Mouse (Mus musculus) cortical plate, adult 2 months (tissue): Measurements from ENCODE around the gene Sbk3. TPM values are rescaled to one million over a fixed set of nuclear protein-coding genes. Genes with fewer than 3 reads are reported as not detected.
A peak's percentile ranks its signal among the peaks of the same experiment; 100 is the strongest.

Source experiments
- H3K27ac ChIP-seq: fragments of 200-500 bp; 2 replicates; pipeline ENCODE4 v1.5.1; 2012; ENCODE audit warnings: low read length, control low read depth, inconsistent platforms; ENCODE audit not compliant: insufficient read depth
- H3K4me1 ChIP-seq: fragments of 200-500 bp; 2 replicates; pipeline ENCODE4 v1.6.1; 2011; ENCODE audit warnings: low read length; ENCODE audit not compliant: control insufficient read depth, insufficient read depth
- H3K4me3 ChIP-seq: fragments of 200-500 bp; 2 replicates; pipeline ENCODE4 v1.5.1; 2011; ENCODE audit warnings: mild to moderate bottlenecking, low read length, control low read depth; ENCODE audit not compliant: insufficient read depth
- CTCF ChIP-seq: fragments of 200-500 bp; IDR thresholded peaks from 2 replicates; pipeline ENCODE4 v1.5.1; 2011; ENCODE audit warnings: mild to moderate bottlenecking, control low read depth, low read length; ENCODE audit not compliant: insufficient read depth; ENCODE audit errors: extremely low read depth
- POLR2A ChIP-seq: fragments of 200-500 bp; IDR thresholded peaks from 2 replicates; pipeline ENCODE4 v1.6.1; 2011; ENCODE audit warnings: mild to moderate bottlenecking, low read length, control low read depth; ENCODE audit not compliant: insufficient read depth; ENCODE audit errors: extremely low read depth
- polyA plus RNA-seq: library from polyadenylated mRNA; depleted of rRNA; stranded (reverse); fragments of >200 nt; gene quantifications from 2 replicates; pipeline ENCODE4 v1.2.3, GENCODE M21; 2012

Sbk3 gene
- polyA plus RNA-seq, 1 experiment = 1.2 TPM

DNA sequence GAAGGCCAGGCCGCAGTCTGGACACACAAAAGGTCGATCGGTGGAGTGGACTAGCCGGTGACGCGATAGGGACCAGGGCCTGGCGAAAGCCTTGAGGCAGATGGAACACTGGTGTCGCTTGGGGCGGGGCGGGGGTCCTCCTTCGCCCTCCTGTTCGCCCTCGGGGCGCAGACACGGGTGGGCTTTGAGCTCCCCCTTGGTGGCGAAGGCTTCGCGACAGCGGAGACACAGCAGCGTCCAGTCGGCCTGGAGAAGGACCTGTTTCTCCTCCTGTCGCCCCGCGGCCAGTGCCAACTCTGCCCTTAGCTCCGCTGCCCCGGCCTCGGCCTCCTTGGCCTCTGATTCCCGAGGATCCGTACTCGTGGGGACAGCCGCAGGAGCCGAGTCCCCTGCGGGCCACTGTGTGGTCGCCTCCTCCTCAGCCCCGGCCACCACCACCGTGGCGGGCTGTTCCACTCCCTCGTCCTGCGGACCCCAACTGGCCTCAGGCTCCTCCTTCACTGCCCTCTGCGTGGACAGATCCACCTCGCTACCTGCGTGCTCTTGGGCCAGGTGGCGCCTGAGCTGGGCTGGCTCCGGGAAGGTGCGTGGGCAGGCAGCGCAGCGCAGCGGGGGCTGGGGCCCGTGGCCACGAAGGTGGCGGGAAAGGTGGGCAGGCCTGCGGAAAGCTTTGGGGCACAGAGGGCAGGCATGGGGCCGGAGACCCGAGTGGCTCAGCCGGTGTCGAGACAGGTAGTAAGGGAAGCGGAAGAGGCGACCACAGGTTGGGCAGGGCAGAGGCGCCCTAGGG, 23.2 kb upstream of the Sbk3 start:
- no peaks in the 10 kb centered on the region for H3K4me1 ChIP-seq
- no peak overlapping the region for H3K27ac ChIP-seq
- H3K4me3 ChIP-seq = no peak overlapping the region
- no peak for TF ChIP-seq CTCF

- Histone ChIP-seq H3K4me3 (no peak overlapping the region), H3K27ac (no peak overlapping the region), H3K4me1 (no peaks in the 10 kb centered on the region)
- TF ChIP-seq CTCF (no peak), POLR2A (no peak)
Observed at GRCm38 (mm10) chr7:4993347-4993998, 22.5 kb upstream of the Sbk3 start.

- Histone ChIP-seq H3K27ac (no peak overlapping the region), H3K4me1 (no peaks in the 10 kb centered on the region), H3K4me3 (no peak overlapping the region)
- no peak for TF ChIP-seq POLR2A
- no peak for TF ChIP-seq CTCF
Observed at GRCm38 (mm10) chr7:4988250-4988649, 17.3 kb upstream of the Sbk3 start.

- Histone ChIP-seq H3K4me1 (no peaks in the 10 kb centered on the region), H3K27ac (no peak overlapping the region), H3K4me3 (no peak overlapping the region)
- no peak for TF ChIP-seq POLR2A
- no peak for TF ChIP-seq CTCF
Observed at GRCm38 (mm10) chr7:4976832-4977231, 5.9 kb upstream of the Sbk3 start.

GRCm38 (mm10) chr7:4975455-4975854, 4.5 kb upstream of the Sbk3 start:
- H3K4me3 ChIP-seq = no peak overlapping the region
- H3K4me1 ChIP-seq = no peaks in the 10 kb centered on the region
- TF ChIP-seq POLR2A = no peak
- TF ChIP-seq CTCF = no peak
- H3K27ac ChIP-seq = no peak overlapping the region

- H3K4me3 ChIP-seq = no peak overlapping the region
- H3K4me1 ChIP-seq = no peaks in the 10 kb centered on the region
- no peak overlapping the region for H3K27ac ChIP-seq
- TF ChIP-seq POLR2A = no peak
- no peak for TF ChIP-seq CTCF
Observed at GRCm38 (mm10) chr7:4972321-4973047, 1.5 kb upstream of the Sbk3 start.

DNA sequence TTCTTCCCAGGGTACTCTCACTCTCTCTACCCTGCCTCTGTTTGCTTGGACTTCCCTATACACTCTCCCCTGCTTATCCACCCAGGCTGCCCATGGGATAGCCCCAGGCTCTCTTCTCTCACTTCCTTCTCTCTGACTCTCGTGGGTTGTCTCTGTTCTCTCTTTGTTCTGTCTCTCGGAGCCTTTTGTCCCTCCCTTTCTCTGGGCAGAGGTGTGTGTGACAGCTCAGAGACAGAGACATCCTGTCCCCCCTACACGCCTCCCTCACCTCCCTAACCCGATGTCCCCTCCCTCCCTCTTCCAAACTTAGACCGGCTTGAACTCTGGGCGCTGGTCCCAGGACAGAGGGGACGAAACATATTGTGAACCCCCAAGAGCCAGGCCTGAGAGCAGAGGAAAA, 742 bp upstream of the Sbk3 start:
- TF ChIP-seq POLR2A (no peak), CTCF (no peak)
- H3K27ac ChIP-seq = no peak overlapping the region

DNA sequence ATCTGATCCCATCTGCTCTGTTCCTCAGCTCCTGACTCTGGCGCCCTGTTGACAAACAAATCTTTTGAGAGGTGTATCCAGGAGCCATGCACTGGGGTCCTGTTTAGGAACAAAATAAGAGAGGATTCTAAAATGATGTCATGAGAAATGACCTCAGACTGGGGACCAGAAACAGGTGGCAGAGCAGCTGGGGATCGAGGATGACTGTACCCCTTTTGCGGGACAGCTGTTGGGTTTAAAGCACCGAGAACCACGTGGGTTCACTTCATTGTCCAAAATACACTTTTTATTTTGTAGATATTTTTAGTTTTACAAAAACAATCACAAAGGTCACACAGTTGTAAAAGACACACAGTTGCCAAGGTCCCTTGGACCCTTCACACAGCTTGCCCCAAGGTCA, 6.0 kb downstream of the Sbk3 start:
- Histone ChIP-seq H3K4me1 (no peaks in the 10 kb centered on the region), H3K4me3 (no peak overlapping the region), H3K27ac (no peak overlapping the region)
- TF ChIP-seq POLR2A (no peak), CTCF (no peak)

More for the DNA sequence above, 742 bp upstream of the Sbk3 start:
- Histone ChIP-seq H3K4me1 (no peaks in the 10 kb centered on the region), H3K4me3 (no peak overlapping the region)

DNA sequence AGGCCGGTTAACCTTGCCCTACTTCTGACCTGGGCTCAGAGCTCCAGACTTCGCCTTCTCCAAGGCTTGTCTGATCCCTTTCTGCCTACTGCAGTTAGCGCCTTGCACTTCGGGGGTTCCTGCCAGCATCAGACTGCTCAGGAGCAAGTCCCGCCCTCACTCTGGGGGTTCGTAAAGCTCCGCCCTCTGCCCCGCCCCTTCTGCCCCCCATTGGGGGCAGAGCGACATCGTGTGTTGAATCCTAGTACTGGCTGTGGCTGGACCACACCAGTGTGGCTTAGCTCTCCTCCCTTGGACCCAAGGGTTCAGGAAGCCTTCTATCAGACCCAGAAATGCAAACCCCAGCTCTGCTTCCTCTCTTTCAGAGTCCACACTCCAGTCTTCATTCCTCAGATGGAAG, 6.7 kb downstream of the Sbk3 start, which contains the start of gene Sbk2:
Gene Sbk2, minus strand, starts transcription at position 135 of the 400 bp plus-strand sequence.
- no peak within 1 kb of the TSS for H3K4me3 ChIP-seq
- no peak for TF ChIP-seq POLR2A
- TF ChIP-seq CTCF = peak; percentile 62
- no peaks in the 10 kb centered on the region for H3K4me1 ChIP-seq
- H3K27ac ChIP-seq = no peak within 1 kb of the TSS

DNA sequence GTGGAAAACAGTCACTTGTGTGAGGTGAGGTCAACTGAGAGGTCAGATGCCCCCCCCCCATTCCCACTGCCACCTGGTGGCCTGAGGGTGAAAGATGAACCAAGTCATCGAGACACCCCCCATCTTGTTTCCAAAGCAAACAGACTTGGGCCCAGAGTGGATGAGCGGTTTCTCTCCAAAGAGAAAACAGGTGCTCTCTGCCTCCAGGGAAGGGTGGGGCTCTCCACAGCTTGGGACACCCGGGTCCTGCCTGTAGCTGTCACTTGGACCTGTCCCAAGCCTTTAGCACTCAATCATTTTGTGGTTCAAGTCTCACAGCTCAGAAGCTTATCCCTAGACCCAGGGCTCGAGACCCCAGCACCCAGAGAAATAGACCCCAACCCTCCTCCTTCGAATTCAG, 7.4 kb downstream of the Sbk3 start:
- Histone ChIP-seq H3K4me3 (no peak overlapping the region), H3K27ac (no peak overlapping the region), H3K4me1 (no peaks in the 10 kb centered on the region)
- TF ChIP-seq CTCF = no peak
- TF ChIP-seq POLR2A = no peak
